Mouse (Mus musculus) liver, embryonic 14.5 days (tissue): ENCODE results near the gene Evc.

Experiments
- CTCF ChIP-seq: IDR thresholded peaks from 2 replicates; pipeline ENCODE4 v1.5.1; 2016; ENCODE audit warnings: antibody characterized with exemption, low read depth, control low read depth
- EP300 ChIP-seq: IDR thresholded peaks from 2 replicates; pipeline ENCODE4 v1.6.1; 2016; ENCODE audit warnings: antibody characterized with exemption, low read depth

- TF ChIP-seq CTCF (peak; percentile 62), EP300 (no peak)
Measured at GRCm38 (mm10) chr5:37383570-37383969, 46.9 kb upstream of the Evc start.
